Mouse (Mus musculus): ENCODE results near the gene Dalrd3.

Dalrd3 gene

DNA sequence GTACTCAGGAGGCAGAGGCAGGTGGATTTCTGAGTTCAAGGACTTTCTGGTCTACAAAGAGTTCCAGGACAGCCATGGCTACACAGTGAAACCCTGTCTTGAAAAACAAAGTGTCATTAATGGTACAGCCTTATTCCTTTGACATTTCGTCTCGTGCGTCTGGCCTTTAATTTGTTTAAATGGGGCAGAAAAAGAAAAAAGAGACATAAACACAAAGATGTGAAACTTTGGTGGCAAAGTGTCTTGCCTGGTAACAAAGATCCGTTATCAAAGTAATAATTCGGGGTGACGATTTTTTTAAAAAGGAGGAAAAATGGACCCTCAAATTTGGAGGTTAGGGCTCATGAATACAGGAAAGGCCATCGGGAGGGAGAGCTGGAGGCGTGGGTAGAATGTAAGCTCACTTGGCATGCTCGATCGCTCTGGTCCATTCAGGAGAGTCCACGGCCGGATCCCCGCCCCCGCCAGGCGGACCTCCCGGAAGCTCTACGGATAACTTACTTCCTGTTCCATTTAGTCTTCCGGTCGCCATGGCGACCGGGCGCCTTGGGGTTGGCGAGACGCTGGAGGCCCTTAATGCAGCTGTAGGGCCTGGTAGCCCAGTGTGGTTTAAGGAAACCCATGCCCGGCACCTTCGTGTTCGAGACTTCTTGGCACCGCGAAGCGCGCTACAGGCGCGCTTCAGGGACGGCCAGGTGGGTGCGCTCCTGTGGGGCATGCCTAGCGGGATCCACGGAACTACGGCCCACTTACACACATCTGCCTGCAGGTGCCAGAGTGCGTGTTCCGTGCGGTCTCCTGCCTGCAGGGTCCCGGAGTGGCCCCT is at the start of gene Dalrd3:
Gene Dalrd3, plus strand, starts transcription at position 506 of the 826 bp plus-strand sequence.
- DNase-seq (ENCODE audit: low spot score in 2 of 2): peak; percentile 73 to 90

DNA sequence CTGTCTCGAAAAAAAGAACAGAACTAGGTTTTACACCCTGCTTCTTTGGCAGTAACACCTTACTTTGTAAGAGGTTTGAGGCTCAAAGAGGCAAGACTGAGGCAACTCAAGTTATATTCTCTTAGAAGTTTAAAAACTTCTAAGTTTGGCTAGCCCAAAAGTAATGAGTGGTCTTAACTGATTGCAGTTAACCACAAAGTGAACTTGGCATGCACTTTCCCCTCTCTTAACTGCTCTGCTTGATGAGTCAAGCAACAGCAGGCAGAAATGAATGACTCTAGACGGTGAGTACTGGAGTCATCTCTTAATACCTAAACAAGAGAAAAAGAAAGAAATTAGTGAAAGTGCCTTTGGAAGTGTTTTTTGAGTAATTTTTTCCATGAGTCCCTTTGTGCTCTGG is 48.1 kb upstream of the Dalrd3 start:
- no peak for DNase-seq (ENCODE audit: low spot score in 2 of 2)

DNA sequence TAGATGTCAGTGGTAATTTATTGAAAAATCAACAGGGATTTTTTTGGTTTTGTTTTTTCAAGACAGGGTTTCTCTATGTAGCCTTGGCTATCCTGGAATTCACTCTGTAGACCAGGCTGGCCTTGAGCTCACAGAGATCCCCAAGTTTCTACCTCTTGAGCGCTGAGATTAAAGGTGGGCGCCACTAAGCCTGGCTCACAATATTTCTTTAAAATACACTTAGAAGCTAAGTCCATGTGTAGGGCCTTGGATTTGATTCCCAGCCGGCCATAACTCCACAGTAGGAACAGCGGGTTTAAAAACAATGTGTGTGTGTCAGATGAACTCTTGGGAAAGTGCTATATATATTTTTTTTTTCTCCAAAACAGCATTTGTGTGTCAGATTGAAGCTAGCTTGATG is 46.3 kb upstream of the Dalrd3 start:
- DNase-seq (ENCODE audit: low spot score in 2 of 2): no peak

DNA sequence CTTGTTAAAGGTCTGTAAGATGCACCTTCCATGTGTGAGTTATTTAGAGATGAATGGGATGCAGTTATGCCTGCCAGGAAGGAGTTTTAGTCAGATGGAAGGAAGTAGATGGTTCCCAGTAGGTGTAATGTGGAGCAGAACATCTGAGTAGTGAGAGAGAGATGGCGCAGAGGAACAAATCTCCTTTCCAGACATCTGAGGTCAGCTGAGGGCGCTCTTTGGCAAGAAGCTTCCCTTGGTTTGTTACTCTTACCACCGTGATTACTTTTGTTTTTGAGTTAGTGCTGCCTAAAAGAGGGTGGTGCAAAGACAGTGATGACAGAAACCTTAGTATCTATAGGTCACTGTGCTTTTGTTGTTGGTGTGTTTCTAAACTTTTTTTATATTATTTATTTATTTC is 44.3 kb upstream of the Dalrd3 start:
- DNase-seq (ENCODE audit: low spot score in 2 of 2): no peak

DNA sequence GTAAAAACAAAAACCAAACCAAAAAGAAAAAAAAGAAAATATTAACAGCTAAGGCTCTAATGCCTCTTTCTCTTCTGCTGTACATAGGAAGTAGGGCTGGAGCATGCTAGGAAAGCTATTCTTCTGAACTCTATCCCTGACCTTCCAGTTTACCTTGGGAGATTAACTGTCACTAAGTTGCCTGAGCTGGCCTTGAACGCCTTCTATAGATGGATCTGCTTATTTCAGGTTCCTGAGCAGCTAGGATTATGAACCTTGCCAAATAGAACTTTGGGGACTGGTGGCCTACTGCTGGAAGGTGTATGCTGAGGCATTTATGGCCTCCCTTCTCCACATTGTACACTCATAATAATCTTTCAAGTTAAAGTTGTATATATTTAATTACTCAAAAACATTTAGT is 38.7 kb upstream of the Dalrd3 start:
- DNase-seq (ENCODE audit: low spot score in 2 of 2): no peak

DNA sequence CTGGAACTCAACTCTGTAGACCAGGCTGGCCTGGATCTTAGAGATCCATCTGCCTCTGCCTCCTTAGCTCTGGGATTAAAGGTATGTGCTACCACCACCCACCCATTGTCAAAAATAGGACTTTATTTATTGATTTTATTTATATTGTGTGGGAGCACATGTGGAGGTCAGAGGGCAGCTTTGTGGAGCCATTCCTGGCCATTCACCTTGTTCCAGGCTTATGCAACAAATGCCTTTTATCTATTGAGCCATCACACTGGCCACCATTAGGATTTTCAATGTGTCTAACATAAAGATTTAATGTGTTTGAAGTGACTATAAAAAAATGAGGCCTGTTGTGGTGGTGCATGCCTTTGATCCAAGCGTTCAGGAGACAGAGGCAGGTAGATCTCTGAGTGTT is 38.2 kb upstream of the Dalrd3 start:
- no peak for DNase-seq (ENCODE audit: low spot score in 2 of 2)

DNA sequence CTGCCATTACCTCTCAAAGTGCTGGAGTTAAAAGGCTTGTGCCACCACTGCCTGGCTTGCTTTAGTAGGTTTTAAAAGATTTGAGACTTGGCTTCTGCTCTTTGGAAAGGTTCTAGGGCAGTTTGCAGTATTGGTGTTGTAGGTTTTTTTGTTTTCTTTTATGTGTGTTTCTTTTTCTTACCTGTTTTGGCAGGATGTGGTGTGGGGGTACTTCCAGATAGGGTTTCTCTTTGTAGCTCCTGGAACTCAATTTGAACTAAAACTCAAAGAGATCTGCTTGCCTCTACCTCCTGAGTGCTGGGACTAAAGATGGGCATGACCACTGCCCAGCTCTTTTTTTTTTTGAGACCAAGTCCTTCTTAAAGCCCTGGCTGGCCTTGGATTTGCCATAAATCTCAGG is 28.8 kb upstream of the Dalrd3 start:
- no peak for DNase-seq (ENCODE audit: low spot score in 2 of 2)

DNA sequence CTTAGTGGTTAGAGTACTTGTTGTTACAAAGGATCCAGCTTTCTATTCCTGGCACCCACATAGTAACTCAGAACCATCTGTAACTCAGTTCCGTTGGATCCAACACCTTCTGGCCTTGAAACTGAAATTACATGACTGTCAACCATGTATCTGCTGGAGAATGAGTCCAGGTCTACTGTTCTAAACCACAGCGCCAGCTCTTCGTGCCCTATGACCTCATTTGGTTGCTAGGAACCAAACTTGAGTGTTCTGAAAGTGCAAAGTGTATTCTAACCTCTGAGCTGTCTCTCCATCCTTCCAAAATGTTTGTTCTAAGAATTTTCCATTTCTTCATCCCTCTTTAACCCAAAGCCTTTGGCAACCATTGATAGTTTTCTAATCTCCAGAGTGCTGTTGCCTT is 23.7 kb upstream of the Dalrd3 start:
- DNase-seq (ENCODE audit: low spot score in 2 of 2): no peak

DNA sequence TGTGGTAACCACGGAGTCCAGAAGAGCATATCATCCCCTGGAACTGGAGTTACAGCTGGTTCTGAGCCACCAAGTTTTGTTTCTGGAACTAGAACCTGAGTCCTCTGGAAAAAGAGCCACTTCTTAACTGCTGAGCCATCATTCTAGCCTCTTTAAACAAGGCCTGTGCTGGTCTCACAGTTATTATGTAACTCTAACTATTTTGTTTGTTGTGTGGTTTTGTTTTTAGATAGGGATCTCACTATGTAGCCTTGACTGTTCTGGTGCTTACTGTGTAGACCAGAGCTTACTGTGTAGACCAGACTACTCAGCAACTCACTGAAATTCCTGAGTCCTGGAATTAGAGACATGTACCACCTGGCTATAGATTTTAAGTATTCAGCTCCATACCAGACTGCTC is 22.8 kb upstream of the Dalrd3 start:
- no peak for DNase-seq (ENCODE audit: low spot score in 2 of 2)

DNA sequence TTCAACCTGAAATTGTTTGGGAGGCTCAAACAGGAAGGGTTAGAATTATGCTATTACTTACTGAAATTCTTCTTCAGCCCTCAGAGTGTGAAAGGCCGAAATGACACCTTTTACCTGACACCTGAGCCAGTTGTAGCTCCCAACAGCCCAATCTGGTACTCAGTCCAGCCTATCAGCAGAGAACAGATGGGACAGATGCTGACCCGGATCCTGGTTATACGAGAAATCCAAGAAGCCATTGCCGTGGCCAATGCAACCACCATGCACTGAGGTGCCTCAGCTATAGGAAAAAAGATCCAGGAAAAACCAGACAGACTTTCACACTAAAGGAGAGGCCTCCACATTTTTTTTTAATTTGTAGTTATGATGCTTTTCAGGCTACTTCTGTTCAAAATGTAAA is 10.5 kb upstream of the Dalrd3 start:
- DNase-seq (ENCODE audit: low spot score in 2 of 2): no peak

DNA sequence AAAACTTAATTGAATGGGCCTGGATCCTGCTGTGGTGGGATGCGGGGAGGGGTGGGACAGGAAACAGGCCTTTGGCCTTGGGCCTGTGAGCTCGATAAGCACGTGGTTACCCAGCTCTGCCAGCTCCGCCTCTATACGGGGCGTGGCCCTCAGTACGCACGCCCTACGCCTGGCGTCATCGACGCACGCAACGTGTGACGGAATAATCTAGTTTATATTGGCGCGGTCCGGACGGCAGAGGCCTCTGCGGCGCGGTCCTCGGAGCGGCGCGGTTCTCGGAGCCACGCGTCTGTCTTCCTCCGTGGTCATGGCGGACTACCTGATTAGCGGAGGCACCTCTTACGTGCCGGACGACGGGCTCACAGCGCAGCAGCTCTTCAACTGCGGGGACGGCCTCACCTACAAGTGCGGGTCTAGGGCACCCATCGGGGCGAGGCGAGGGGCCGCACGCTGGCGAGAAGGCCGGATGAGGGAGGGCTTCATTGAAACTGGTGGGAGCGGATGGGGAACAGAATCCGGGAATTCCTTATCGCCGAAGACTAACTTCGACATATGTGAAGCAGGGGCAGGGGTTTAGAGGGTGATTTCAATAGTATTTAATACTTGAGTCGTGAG is 9.4 kb upstream of the Dalrd3 start, which contains the start of gene Impdh2:
Gene Impdh2, plus strand, starts transcription at position 60 of the 615 bp plus-strand sequence.
- DNase-seq (ENCODE audit: low spot score in 2 of 2): peak; percentile 90 to 95

DNA sequence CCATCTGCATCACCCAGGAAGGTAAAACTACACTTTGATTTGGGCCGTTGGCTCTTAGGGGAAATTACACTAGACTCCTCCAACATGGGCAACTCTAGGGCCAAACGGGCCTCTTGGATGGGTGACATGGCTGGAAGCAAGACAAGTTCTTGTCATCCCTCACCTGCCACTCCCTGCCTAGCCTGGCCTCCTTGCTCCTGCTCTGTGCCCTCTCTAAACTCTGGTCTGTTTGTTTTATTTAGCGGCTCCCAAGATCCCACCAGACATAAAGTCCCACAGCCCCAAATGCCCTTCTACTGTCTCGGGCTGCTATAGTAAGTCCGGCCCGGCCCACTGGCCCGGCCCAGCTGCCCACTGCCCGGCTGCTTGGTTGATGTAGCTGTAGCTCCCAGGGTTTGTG is 6.0 kb upstream of the Dalrd3 start:
- no peak for DNase-seq (ENCODE audit: low spot score in 2 of 2)

DNA sequence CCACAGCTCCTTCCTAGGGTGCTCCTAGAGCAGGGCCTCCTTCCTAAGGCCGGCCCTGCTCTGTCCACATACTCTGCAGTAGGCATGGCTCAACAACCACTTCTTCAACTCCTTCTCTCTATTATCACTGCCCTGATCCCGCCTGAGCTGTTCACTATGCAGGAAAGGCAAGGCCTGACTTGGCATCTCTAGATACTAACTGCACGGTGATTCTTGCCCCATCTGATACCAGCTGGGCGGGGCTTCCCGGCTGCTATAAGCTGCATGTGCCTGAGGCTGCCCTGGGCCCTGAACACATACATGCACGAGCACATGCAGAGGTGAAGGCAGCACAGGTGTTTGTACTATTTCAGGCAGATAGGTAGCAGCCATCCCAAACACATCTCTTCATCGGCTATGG is 5.6 kb upstream of the Dalrd3 start:
- no peak for DNase-seq (ENCODE audit: low spot score in 2 of 2)

DNA sequence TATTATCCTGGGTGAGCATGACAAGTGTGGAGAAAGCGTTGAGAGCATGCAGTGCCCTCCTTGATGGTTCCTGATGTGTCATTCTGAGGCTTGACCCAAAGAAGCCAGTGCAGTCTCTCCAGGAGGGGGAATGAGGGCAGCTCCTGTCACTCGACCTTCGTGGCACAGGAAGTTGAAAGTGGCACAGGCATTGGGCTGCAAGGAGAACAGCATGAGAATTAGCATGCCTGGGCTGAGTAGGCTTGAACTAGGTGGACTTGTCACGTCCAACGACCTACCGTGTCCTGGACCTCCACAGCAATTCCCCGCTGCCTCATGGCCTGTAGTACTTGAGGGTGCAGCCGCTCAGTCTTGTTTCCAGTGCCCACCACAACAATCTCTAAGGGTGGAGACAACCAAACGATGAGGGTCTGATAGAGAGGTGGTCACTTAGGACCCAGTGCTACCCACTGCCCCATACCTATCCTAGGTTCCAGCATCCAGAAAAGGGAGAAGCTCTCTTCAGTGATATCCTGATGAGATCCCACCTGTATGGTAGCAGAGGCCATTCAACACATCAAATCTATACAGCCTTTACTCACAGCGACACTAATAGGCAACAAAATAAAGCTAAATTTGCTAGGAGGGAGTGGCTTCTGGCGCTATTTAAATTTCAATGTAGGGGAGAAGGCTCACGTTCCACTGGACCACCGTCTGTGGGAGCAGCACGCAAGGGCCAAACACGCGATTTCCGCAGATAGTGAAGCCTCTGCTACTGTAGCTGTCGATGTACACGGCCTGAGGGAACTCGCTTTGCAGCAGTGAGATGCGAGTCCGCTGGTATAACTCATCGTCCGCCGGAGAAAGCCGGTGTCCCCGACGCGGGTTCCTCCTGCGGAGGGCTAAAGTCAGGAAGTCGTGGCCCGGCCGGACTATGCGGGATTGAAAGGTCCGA is 3.5 kb upstream of the Dalrd3 start:
- DNase-seq (ENCODE audit: low spot score in 2 of 2): no peak

DNA sequence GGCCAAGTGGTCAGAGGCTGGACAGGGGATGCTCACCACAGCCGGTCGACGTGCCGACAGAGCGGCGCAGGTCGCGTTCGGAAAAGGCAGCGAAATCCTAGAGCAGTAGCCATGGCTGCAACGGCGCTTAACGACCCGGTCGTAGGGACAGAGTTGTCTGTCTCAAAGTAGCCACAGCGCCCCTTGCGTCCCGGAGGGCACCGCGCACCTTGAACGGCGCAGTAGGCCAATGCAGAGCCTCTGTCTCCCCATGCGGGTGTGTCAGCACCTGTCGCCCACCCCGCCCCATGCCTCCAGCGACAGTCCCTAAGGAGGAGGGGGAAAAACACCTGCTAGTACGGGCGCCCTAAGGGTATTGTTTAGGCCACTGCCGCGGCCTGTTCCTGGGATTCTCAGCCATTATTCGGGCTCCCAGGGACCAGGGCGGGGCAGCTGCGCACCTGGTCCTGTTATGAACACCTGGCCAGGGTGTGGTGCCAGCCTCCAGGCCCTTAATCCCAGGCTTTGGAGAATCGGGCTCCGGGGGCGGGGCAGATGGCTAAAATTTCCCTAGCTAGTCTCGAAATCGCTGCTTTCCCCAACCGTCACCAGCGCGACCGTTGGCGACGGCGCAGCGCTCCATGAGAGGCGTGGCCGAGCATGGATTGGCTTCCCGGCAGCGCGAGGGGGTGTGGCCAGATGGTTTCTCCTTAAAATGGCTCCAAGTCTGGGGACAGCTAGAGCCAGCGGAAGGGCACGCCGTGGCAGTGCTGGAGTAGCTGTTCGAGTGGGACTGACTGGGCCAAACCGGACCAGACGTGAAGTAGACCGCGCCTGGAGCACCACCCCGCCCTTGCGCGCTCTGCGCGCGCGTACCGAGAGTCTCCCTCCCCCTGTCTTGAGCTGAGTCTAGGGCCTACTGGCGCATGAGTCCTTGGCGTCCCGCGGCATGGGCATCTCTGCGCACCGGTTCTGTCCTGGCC is 2.6 kb upstream of the Dalrd3 start, which contains the start of gene Ndufaf3:
Gene Ndufaf3, minus strand, starts transcription at position 620 of the 962 bp plus-strand sequence.
- DNase-seq (ENCODE audit: low spot score in 2 of 2): peak; percentile 98 to 99

DNA sequence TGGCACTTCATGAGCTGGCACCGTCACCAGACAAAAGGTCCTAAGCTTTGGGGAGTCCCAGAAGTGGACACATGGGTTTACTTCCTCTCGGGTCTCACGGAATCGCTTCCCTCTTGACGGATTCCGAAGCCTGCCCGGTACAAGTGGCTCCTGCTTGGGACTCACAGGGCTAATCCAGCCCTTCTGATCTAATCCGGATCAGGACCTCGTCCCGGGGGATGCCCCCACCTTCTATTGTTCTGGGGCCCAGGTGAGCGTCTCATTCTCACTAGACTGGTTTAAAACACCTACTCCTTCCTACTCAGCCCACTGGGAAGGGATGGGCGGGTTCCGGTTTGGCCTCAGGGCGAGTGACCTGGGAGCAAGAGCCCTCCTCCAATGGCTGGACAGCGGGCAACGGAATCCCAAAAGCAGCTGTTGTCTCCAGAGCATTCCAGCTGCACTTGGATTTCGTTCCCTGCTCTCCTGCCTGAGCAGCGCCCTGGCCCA is 1.7 kb upstream of the Dalrd3 start:
- peak in 1 of 2 experiments; percentile 46 for DNase-seq (ENCODE audit: low spot score in 2 of 2)

DNA sequence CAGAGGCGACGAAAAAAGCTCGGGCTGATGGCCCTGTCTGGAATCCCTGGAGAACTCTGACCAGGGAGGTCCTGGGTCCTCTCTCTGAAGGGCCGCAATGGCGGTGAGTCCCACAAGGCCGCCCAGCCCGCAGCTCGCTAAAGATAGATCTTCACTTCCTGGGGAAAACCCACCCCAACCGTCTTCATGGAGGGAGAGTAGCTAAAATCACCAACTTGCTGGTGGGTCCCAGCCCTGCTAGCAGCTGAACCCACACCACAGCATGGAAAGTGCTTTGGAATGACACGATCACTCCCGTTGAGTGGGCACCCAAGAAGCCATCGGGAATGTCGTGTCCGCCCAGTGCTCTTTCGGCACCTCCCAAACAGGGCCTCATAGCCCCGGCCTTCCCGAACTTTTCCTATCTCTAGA is 1.2 kb upstream of the Dalrd3 start:
- peak in 1 of 2 experiments; percentile 41 for DNase-seq (ENCODE audit: low spot score in 2 of 2)

DNA sequence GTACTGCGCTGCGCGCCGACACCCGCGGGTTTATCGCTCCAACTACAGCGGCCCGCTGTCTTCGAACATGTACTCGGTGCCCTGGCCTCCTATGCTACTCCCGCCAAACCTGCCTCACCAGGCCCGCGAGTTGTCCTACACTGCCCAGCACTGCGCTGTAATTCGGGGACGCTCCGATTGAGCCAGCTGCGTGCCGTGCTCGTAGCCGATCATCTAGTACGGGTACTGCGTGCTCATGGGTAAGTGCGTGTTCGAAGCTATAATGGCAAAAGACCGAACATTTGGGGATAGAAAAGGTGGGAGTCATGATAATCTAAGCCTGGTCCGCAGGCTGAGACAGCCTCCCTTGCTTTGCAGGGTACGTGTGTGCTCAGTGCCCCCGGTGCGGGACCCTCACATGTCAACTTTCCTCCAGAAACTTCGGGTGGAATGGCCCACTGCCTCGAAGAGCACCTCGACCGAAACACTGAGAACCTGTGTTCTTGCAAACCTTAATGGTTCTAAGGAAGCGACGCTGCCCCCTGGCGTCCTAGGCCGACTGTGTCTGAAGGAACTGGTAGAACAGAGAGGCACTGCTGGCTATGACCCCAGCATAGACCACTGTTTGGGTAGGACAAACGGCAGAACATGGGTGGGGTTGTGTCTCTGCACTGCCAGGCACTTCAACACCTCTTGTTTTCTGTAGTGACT is 666 bp downstream of the Dalrd3 start:
- DNase-seq (ENCODE audit: low spot score in 2 of 2): peak; percentile 81 to 94

DNA sequence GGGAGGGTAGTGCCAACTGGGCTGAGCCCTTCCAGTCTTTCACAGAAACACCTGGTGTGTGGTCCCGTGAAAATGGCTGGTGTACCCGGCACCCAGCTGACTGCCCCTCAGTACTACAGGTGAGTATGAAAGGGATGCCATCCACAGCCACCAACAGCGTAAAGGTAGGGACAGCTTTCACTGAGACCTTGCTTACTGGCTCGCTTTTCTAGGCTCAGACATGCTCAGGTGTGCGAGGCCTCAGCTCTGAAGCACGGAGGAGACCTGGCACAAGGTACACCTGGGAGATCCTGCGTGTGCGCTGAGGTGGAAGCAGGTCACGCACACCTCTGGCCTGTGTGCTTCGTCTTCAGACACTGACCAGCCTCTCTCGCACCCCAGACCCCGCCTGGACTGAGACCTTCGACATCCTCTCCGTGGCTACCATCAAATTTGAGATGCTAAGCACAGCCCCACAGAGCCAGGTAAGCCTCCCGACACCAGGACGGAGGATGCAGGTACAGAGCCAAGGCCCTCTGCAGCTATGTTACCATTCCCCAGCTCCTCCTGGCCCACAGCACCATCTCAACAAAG is 1.8 kb downstream of the Dalrd3 start:
- DNase-seq (ENCODE audit: low spot score in 2 of 2): no peak

DNA sequence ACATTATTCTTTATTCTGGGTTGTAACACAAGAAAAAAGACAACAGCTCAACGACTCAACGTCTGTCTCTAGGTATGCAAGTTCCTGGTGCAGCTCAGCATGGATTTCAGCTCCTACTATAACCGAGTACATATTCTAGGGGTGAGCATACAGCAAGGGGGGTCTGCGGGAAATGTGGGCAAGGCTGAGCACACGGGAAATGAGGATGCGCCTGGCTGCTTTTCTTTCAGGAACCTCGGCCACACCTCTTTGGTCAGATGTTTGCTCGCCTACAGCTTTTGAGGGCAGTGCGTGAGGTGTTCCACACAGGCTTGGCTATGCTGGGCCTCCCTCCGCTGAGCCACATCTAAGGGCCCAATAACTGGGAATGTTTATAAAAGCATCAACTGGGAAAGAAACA is 2.6 kb downstream of the Dalrd3 start:
- no peak for DNase-seq (ENCODE audit: low spot score in 2 of 2)
